Mouse (Mus musculus): ENCODE results near the gene Pdilt. TPM values are rescaled to one million over a fixed set of nuclear protein-coding genes. Genes with fewer than 3 reads are reported as not detected.

Pdilt gene
- total and polyA plus RNA-seq, 3 experiments, result 0.12 TPM; not detected in 2

DNA sequence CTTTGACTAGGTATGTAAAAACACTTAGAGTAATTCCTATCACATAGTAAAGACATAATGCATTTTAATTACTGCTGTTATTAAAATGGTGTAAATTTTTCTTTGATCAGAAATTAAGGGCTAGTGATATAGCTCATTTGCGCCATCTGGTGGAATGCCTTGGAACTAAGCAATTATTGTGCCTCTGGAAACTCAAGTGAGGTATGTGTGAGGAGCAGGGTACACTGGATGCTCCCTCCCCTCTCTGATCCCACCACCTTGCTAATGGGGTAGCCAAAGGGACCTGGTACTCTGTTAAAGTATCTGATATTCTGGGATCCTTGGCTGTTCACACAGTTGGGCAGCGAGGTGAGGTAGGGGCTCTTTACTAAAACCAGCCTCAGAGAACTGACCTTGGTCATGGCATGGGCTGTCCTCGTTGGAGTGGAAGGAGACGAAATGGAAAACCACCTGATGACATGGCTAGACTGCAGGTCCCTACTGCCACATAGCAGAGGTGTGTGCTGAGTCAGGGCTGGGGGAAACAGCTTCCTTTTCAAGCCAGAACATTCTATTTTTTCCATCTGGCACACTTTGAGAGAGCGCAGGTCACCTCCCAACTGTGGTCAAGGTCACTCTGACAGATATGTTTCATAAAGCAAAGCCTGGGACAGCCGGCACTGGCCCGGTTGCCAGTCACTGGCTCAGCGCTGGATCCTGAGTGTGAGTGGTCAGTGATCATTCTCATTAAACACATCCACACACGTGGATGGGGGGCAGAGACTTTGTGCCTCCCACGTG, 7.6 kb downstream of the Pdilt start:
- Histone ChIP-seq H3K36me3 (ENCODE audit: control insufficient read depth in 1 of 2, insufficient read depth in 2 of 2, low read length in 2 of 2) (no peaks in the 10 kb centered on the region), H3K4me1 (ENCODE audit: control insufficient read depth in 1 of 2, insufficient read depth in 2 of 2, low read length in 2 of 2) (no peaks in the 10 kb centered on the region), H3K79me2 (ENCODE audit: control insufficient read depth, insufficient read depth, low read length, poor library complexity) (no peaks in the 10 kb centered on the region), H3K27ac (ENCODE audit: control insufficient read depth, low read depth, low read length) (no peak overlapping the region), H3K4me3 (ENCODE audit: control insufficient read depth in 1 of 2, insufficient read depth in 1 of 2, low read depth in 2 of 2, low read length in 2 of 2) (no peak overlapping the region), H3K9me3 (replicated peaks; ENCODE audit: insufficient read depth, low read length) (no peaks in the 10 kb centered on the region), H3K9ac (ENCODE audit: control insufficient read depth, low read depth, low read length, poor library complexity, severe bottlenecking) (no peak overlapping the region), H3K27me3 (ENCODE audit: control insufficient read depth in 1 of 2, insufficient read depth in 2 of 2, low read length in 2 of 2) (no peaks in the 10 kb centered on the region)
- TF ChIP-seq USF1 (IDR thresholded peaks at IDR 0.05; ENCODE audit: low read depth, low read length) (no peak), RAD21 (IDR thresholded peaks at IDR 0.05; ENCODE audit: low read depth, low read length) (peak; percentile 80), CTCF (IDR thresholded peaks at IDR 0.05 in 2 of 3, conservative IDR thresholded peaks at IDR 0.05 in 1 of 3; ENCODE audit: control insufficient read depth in 1 of 3, insufficient read depth in 1 of 3, low read depth in 2 of 3, low read length in 3 of 3, poor library complexity in 1 of 3, severe bottlenecking in 1 of 3) (peak; percentile 34 to 79 (median 75)), ZC3H11A (IDR thresholded peaks at IDR 0.05; ENCODE audit: low read depth, low read length) (peak; percentile 55), SMC3 (IDR thresholded peaks at IDR 0.05; ENCODE audit: low read depth, low read length) (peak; percentile 88), MYC (IDR thresholded peaks at IDR 0.05; ENCODE audit: low read depth, low read length) (no peak), CHD2 (IDR thresholded peaks at IDR 0.05; ENCODE audit: low read length) (no peak), MEF2A (IDR thresholded peaks at IDR 0.05; ENCODE audit: extremely low read depth, insufficient replicate concordance, low read depth, low read length, poor library complexity, severe bottlenecking) (no peak)
- peak; percentile 57 for DNase-seq (ENCODE audit: low read depth, low spot score)

DNA sequence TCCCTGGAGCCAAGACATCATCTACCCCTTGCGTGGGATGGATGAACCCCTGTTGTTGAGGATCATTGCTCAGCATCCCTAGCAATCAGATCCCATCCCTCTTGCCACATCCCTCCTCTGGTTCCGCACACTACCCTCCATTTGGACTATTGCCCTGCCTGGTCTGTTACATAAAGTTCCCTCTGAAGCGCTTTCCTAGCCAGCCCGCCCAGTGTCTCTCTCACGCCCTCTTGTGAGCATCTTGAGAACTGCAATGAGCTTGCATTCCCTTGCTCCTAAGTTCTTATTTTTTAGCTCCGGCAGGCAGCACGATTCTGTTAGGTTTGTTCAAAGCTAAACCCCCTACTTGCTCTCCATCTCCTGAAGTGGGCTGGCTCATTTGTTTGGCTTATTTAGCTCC, 10.2 kb downstream of the Pdilt start:
- Histone ChIP-seq H3K4me3 (ENCODE audit: control insufficient read depth in 1 of 2, insufficient read depth in 1 of 2, low read depth in 2 of 2, low read length in 2 of 2) (no peak overlapping the region), H3K79me2 (ENCODE audit: control insufficient read depth, insufficient read depth, low read length, poor library complexity) (no peaks in the 10 kb centered on the region), H3K27me3 (ENCODE audit: control insufficient read depth in 1 of 2, insufficient read depth in 2 of 2, low read length in 2 of 2) (no peaks in the 10 kb centered on the region), H3K9me3 (replicated peaks; ENCODE audit: insufficient read depth, low read length) (no peaks in the 10 kb centered on the region), H3K9ac (ENCODE audit: control insufficient read depth, low read depth, low read length, poor library complexity, severe bottlenecking) (no peak overlapping the region), H3K4me1 (ENCODE audit: control insufficient read depth in 1 of 2, insufficient read depth in 2 of 2, low read length in 2 of 2) (no peaks in the 10 kb centered on the region), H3K36me3 (ENCODE audit: control insufficient read depth in 1 of 2, insufficient read depth in 2 of 2, low read length in 2 of 2) (no peaks in the 10 kb centered on the region), H3K27ac (ENCODE audit: control insufficient read depth, low read depth, low read length) (no peak overlapping the region)
- DNase-seq (ENCODE audit: low read depth, low spot score), result peak; percentile 67
- TF ChIP-seq E2F4 (IDR thresholded peaks at IDR 0.05; ENCODE audit: borderline replicate concordance, low read depth, low read length) (no peak), MYB (IDR thresholded peaks at IDR 0.05; ENCODE audit: low read depth, low read length) (no peak), UBTF (IDR thresholded peaks at IDR 0.05; ENCODE audit: borderline replicate concordance, insufficient read depth, low read depth, low read length) (no peak), CHD2 (IDR thresholded peaks at IDR 0.05; ENCODE audit: low read length) (no peak), POLR2AphosphoS2 (IDR thresholded peaks at IDR 0.05; ENCODE audit: low read length) (no peak), GATA1 (IDR thresholded peaks at IDR 0.05; ENCODE audit: low read depth, low read length) (no peak), CTCF (IDR thresholded peaks at IDR 0.05 in 2 of 3, conservative IDR thresholded peaks at IDR 0.05 in 1 of 3; ENCODE audit: control insufficient read depth in 1 of 3, insufficient read depth in 1 of 3, low read depth in 2 of 3, low read length in 3 of 3, poor library complexity in 1 of 3, severe bottlenecking in 1 of 3) (peak; percentile 80 to 89 (median 84)), ZC3H11A (IDR thresholded peaks at IDR 0.05; ENCODE audit: low read depth, low read length) (peak; percentile 62), TBP (IDR thresholded peaks at IDR 0.05; ENCODE audit: low read depth, low read length) (no peak), POLR2A (IDR thresholded peaks at IDR 0.05; ENCODE audit: control insufficient read depth in 1 of 2, insufficient read depth in 1 of 2, low read depth in 1 of 2, low read length in 2 of 2, poor library complexity in 1 of 2) (no peak), NRF1 (IDR thresholded peaks at IDR 0.05; ENCODE audit: insufficient read depth, low read depth, low read length, poor library complexity, severe bottlenecking) (no peak), RAD21 (IDR thresholded peaks at IDR 0.05; ENCODE audit: low read depth, low read length) (peak; percentile 72), SMC3 (IDR thresholded peaks at IDR 0.05; ENCODE audit: low read depth, low read length) (peak; percentile 79)
